Mouse (Mus musculus) forebrain, embryonic 11.5 days (tissue): ENCODE measurements around the gene Dhrs11. TPM values are rescaled to one million over a fixed set of nuclear protein-coding genes. Genes with fewer than 3 reads are reported as not detected.
"Not testable (repeated sequence)": the region's sequence is repeated elsewhere in the genome, so short reads cannot be mapped to it uniquely, and the experiment has no call there.

ENCODE experiments used
- ATAC-seq: fragments of 200-750 bp; cut with Nextera tagmentation; replicated peaks from 2 replicates; pipeline ENCODE4 v1.8.0; 2017; ENCODE audit warnings: moderate TSS enrichment; ENCODE audit not compliant: low FRiP score
- DNase-seq: peaks from one replicate; pipeline ENCODE4 v3.0.0-alpha.2; 2017; ENCODE audit warnings: low spot score
- H3K27ac ChIP-seq: fragments of 300-500 bp; sonication (generic); 2 replicates; pipeline ENCODE4 v1.5.1; 2014; ENCODE audit warnings: low read depth, low read length
- H3K27me3 ChIP-seq: fragments of 300-500 bp; sonication (generic); 2 replicates; pipeline ENCODE4 v1.6.1; 2014; ENCODE audit warnings: mild to moderate bottlenecking, low read length, mixed read lengths; ENCODE audit not compliant: control insufficient read depth, insufficient read depth
- H3K36me3 ChIP-seq: fragments of 300-500 bp; sonication (generic); 2 replicates; pipeline ENCODE4 v1.6.1; 2014; ENCODE audit warnings: mild to moderate bottlenecking, low read length, moderate library complexity, mixed read lengths; ENCODE audit not compliant: control insufficient read depth, insufficient read depth
- H3K4me1 ChIP-seq: fragments of 300-500 bp; sonication (generic); replicated peaks from 2 replicates; pipeline ENCODE4 v1.6.1; 2014; ENCODE audit warnings: low read length, mixed read lengths; ENCODE audit not compliant: control insufficient read depth, insufficient read depth
- H3K4me2 ChIP-seq: fragments of 300-500 bp; sonication (generic); 2 replicates; pipeline ENCODE4 v1.6.1; 2014; ENCODE audit warnings: low read depth, mild to moderate bottlenecking, low read length, moderate library complexity, mixed read lengths; ENCODE audit not compliant: severe bottlenecking
- H3K4me3 ChIP-seq: fragments of 300-500 bp; sonication (generic); 2 replicates; pipeline ENCODE4 v1.5.1; 2014; ENCODE audit warnings: low read depth, low read length
- H3K9ac ChIP-seq: fragments of 300-500 bp; sonication (generic); 2 replicates; pipeline ENCODE4 v1.6.1; 2014; ENCODE audit warnings: low read length
- H3K9me3 ChIP-seq: fragments of 300-500 bp; sonication (generic); 2 replicates; pipeline ENCODE4 v1.6.1; 2016; ENCODE audit warnings: low read length, mixed read lengths; ENCODE audit not compliant: control insufficient read depth
- WGBS: fragments of 180-500 bp; shearing (Covaris S2); extraction: QIAGEN DNeasy Blood & Tissue Kit; methylation state at CpG from one replicate; pipeline ENCODE4 v1.1.7; 2014; 5-methylcytosine and 5-hydroxymethylcytosine counted together
- polyA plus RNA-seq: library from polyadenylated mRNA; unstranded; fragments of >200 nt; fragmentation: Nextera tagmentation; extraction: Ambion mirVana; gene quantifications from 2 replicates; pipeline ENCODE4 v1.2.1, GENCODE M21; 2014

Gene Dhrs11
- polyA plus RNA-seq: 12.6 TPM in 2 replicates

DNA sequence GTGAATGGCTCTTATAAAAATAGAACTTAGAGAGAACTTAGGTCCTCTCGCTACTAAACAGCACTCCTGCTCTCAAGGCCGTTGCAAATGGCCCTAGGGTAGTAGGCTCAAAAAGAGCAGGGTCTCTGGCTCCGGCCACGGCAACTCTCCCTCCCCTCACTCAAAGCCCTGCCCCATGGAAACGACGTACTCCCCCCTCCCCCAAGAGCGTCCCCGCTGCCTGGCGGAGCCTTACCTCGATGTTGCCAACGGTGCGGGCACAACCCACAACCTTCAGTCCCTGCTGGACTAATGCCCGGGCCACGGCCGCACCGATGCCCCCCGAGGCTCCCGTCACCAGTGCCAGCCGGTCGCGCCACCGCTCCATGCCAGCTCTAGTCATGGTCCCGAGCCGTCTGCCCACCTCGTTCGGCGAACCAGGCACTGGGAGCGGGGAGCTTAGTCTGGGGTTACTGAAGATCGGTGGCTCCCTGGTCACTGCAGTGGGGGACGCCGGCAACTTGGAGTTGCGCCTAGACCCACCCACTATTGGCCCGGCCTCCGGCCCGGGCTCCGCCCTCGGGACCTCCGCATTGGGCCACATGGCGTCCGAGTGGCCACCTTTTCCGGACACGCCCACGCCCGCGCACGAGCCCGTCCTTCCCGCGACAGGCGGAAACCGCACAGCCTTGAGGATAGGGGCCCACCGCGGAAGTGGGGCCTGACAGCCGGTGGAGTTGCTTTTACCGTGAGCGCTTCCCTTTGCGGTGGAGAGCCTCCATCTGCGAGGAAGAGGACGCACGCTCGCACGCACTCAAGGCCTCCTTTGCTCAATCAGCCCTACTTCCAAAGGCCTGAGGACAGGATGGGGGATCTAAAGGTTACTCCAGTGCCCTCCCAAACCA, at the start of gene Dhrs11:
Dhrs11 (minus strand) TSS at position 479 of the 884 bp plus-strand sequence.
- DNase-seq (peak; percentile 91), ATAC-seq (peak; percentile 93)
- Histone ChIP-seq H3K9me3 (no peaks in the 10 kb centered on the region), H3K4me1 (no peaks in the 10 kb centered on the region; the same call in 1 of the 2 replicates), H3K27me3 (no peaks in the 10 kb centered on the region), H3K27ac (no peak within 1 kb of the TSS), H3K9ac (peak within 1 kb of the TSS; percentile 72), H3K4me2 (peak within 1 kb of the TSS; percentile 99), H3K36me3 (no peaks in the 10 kb centered on the region; the same call in 1 of the 2 replicates), H3K4me3 (peak within 1 kb of the TSS; percentile 65)
- under 1% methylated on average over 62 of the region's 62 CpGs for WGBS

DNA sequence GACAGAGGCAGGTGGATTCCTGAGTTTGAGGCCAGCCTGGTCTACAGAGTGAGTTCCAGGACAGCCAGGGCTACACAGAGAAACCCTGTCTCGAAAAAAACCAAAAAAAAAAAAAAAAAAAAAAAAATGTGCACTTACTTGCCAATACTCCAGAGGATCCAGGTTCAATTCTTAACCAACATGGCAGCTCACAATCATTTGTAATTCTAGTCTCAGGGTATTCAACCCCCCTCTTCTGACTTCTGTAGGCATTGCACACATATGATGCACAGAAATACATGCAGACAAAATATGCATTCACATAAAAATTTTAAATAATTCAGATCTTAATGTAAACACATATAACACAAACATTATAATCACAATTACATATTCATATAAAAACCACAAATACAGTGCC, 47.2 kb upstream of the Dhrs11 start:
- not testable (repeated sequence) for DNase-seq, ATAC-seq
- no CpG with 5 or more reads among the region's 1 CpGs for WGBS

DNA sequence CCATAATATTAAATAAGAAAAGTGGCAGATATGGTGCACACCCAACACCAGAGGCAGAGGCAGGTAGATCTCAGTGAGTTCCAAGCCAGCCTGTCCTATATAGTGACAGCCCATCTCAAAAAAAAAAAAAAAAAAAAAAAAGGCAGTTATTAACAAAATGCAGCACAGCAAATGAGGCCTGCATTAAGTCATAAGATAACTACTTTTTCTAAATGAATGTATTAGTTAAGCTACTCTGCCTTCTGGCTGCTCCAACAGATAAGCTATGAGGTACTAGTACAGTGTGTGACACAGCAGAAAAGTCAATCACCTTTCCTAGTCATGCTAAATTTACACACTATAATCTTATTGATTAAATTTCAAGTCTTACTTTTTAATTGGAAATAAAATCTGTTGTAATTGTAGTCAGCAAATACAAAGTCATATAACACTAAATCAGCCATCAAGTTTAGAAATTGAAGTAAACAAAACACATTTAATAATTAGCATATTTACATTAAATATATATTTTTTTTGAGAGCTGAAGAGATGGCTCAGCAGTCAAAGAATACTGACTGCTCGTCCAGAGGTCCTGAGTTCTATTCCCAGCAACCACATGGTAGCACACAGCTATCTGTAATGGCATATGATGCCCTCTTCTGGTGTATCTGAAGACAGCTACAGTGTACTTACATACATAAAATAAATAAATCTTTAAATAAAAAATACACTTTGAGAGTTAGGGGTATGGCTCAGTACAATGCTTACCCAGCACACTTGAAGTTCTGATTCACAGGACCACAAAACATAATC, 44.4 kb upstream of the Dhrs11 start:
- WGBS: 73% methylated on average over 1 of the region's 1 CpGs
- ATAC-seq (no peak), DNase-seq (no peak)
- H3K9me3 ChIP-seq: no peaks in the 10 kb centered on the region
- H3K9ac ChIP-seq: no peak overlapping the region
- no peaks in the 10 kb centered on the region; the same call in 1 of the 2 replicates for H3K4me1 ChIP-seq
- H3K27ac ChIP-seq: no peak overlapping the region
- H3K27me3 ChIP-seq: no peaks in the 10 kb centered on the region
- no peaks in the 10 kb centered on the region; the same call in 1 of the 2 replicates for H3K36me3 ChIP-seq
- H3K4me3 ChIP-seq: no peak overlapping the region
- no peak overlapping the region for H3K4me2 ChIP-seq

More for the DNA sequence above, 47.2 kb upstream of the Dhrs11 start:
- not testable (repeated sequence) for H3K9me3 ChIP-seq, H3K4me2 ChIP-seq, H3K9ac ChIP-seq, H3K27ac ChIP-seq, H3K36me3 ChIP-seq, H3K4me3 ChIP-seq, H3K27me3 ChIP-seq
- peaks cover 10% of the 10 kb centered on the region for H3K4me1 ChIP-seq

DNA sequence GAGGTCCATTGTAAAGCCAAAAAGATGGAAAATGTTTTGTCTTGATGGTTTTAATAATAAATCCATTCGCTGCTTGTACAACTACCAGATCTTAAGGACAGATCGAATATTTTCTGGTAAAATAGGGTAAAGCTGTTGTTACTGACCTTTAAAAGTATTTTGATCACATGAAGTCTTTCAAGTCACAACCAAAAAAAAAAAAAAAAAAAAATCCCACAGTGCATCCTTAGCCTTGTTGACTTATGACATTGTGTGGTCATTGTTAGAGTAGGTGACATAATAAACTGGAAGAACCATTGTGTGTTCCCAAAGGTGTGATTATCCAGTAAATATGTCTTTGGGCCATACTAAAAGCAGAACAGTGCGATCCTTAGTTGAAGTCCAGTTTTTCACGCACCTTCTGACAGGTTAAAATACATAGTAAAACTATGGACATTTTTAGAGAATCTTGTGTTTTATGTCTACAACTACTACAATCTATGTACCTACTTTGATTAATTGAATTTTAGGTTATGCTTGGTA, 42.8 kb upstream of the Dhrs11 start:
- Histone ChIP-seq H3K4me2 (peak overlapping the region; percentile 70), H3K4me1 (peaks cover 2% of the 10 kb centered on the region; the same call in 1 of the 2 replicates), H3K36me3 (no peaks in the 10 kb centered on the region; the same call in 1 of the 2 replicates), H3K4me3 (peak overlapping the region; percentile 64), H3K9me3 (no peaks in the 10 kb centered on the region), H3K9ac (peak overlapping the region; percentile 91), H3K27me3 (no peaks in the 10 kb centered on the region), H3K27ac (peak overlapping the region; percentile 98)
- no peak for ATAC-seq
- 83% methylated on average over 4 of the region's 4 CpGs for WGBS
- DNase-seq: no peak

DNA sequence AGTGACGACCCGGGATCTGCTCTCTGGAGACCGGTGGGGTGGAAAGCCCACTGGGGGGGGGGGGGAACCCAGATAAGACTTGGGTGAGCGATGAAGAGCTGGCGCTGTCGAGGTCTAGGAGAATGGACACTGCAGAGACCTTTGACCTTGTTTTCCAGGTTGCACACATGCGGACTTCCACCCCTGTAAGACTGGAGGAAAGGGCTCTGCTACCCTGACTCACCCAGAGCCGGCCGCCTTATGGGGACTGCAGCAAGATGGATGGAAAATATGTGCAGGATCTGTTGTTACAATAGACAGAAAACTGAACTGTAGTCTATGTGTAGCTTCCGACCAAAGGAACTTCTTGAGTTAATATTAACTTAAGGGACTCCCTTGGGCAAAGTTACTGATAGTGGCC, 42.3 kb upstream of the Dhrs11 start:
- Histone ChIP-seq H3K9me3 (no peaks in the 10 kb centered on the region), H3K27ac (peak overlapping the region; percentile 98), H3K4me2 (peak overlapping the region; percentile 70), H3K27me3 (no peaks in the 10 kb centered on the region), H3K4me3 (peak overlapping the region; percentile 64), H3K9ac (peak overlapping the region; percentile 91), H3K4me1 (peaks cover 2% of the 10 kb centered on the region; the same call in 1 of the 2 replicates), H3K36me3 (no peaks in the 10 kb centered on the region; the same call in 1 of the 2 replicates)
- peak; percentile 68 for ATAC-seq
- WGBS: 0% methylated on average over 9 of the region's 10 CpGs
- DNase-seq: no peak

- peak; percentile 90 for ATAC-seq
- WGBS: under 1% methylated on average over 40 of the region's 62 CpGs
- H3K4me1 ChIP-seq: peaks cover 2% of the 10 kb centered on the region; the same call in 1 of the 2 replicates
These were observed 41.7 kb upstream of the Dhrs11 start, which contains the start of gene Ggnbp2 for GRCm38 (mm10) chr11:84870337-84871043. Ggnbp2 (minus strand) TSS chr11:84870817.

GRCm38 (mm10) chr11:84869537-84870232, 40.9 kb upstream of the Dhrs11 start:
- peak; percentile 99 for DNase-seq
- peaks cover 2% of the 10 kb centered on the region; the same call in 1 of the 2 replicates for H3K4me1 ChIP-seq
- peak overlapping the region; percentile 98 for H3K27ac ChIP-seq
- H3K27me3 ChIP-seq: no peaks in the 10 kb centered on the region
- H3K36me3 ChIP-seq: no peaks in the 10 kb centered on the region; the same call in 1 of the 2 replicates
- H3K9me3 ChIP-seq: no peaks in the 10 kb centered on the region
- peak overlapping the region; percentile 74 for H3K4me2 ChIP-seq
- WGBS: under 1% methylated on average over 57 of the region's 61 CpGs
- H3K4me3 ChIP-seq: peak overlapping the region; percentile 64
- ATAC-seq: peak; percentile 81
- H3K9ac ChIP-seq: peak overlapping the region; percentile 70

More at GRCm38 (mm10) chr11:84870337-84871043, 41.7 kb upstream of the Dhrs11 start, which contains the start of gene Ggnbp2:
- peak within 1 kb of the TSS; percentile 98 for H3K27ac ChIP-seq
- H3K36me3 ChIP-seq: no peaks in the 10 kb centered on the region; the same call in 1 of the 2 replicates
- peak within 1 kb of the TSS; percentile 91 for H3K9ac ChIP-seq
- H3K9me3 ChIP-seq: no peaks in the 10 kb centered on the region
- H3K4me2 ChIP-seq: peak within 1 kb of the TSS; percentile 74
- peak; percentile 97 for DNase-seq
- H3K27me3 ChIP-seq: no peaks in the 10 kb centered on the region
- H3K4me3 ChIP-seq: peak within 1 kb of the TSS; percentile 64
